Mouse (Mus musculus) intestine, embryonic 16.5 days (tissue): ENCODE results near the gene Immp2l. TPM values are rescaled to one million over a fixed set of nuclear protein-coding genes. Genes with fewer than 3 reads are reported as not detected.
A peak's percentile ranks its signal among the peaks of the same experiment; 100 is the strongest.

Experiments
- ATAC-seq: fragments of 200-750 bp; cut with Nextera tagmentation; 2 replicates; pipeline ENCODE4 v1.8.0; 2017; ENCODE audit warnings: moderate TSS enrichment, moderate library complexity
- H3K27ac ChIP-seq: fragments of 300-500 bp; sonication (generic); 2 replicates; pipeline ENCODE4 v1.5.1; 2014; ENCODE audit warnings: mild to moderate bottlenecking, low read length
- H3K27me3 ChIP-seq: fragments of 300-500 bp; sonication (generic); replicated peaks from 2 replicates; pipeline ENCODE4 v1.6.1; 2014; ENCODE audit warnings: low read length, control low read depth, mixed read lengths; ENCODE audit not compliant: control insufficient read depth, insufficient read depth
- H3K36me3 ChIP-seq: fragments of 300-500 bp; sonication (generic); 2 replicates; pipeline ENCODE4 v1.6.1; 2014; ENCODE audit warnings: low read length, control low read depth; ENCODE audit not compliant: control insufficient read depth, insufficient read depth
- H3K4me1 ChIP-seq: fragments of 300-500 bp; sonication (generic); 2 replicates; pipeline ENCODE4 v1.6.1; 2014; ENCODE audit warnings: low read length, control low read depth, mixed read lengths; ENCODE audit not compliant: control insufficient read depth, insufficient read depth
- H3K4me2 ChIP-seq: fragments of 300-500 bp; sonication (generic); 2 replicates; pipeline ENCODE4 v1.6.1; 2014; ENCODE audit warnings: low read depth, low read length, control low read depth
- H3K4me3 ChIP-seq: fragments of 300-500 bp; sonication (generic); 2 replicates; pipeline ENCODE4 v1.5.1; 2014; ENCODE audit warnings: mild to moderate bottlenecking, low read length
- H3K9ac ChIP-seq: fragments of 300-500 bp; sonication (generic); 2 replicates; pipeline ENCODE4 v1.6.1; 2014; ENCODE audit warnings: low read depth, low read length
- H3K9me3 ChIP-seq: fragments of 300-500 bp; sonication (generic); 2 replicates; pipeline ENCODE4 v1.6.1; 2016; ENCODE audit warnings: low read length, control low read depth; ENCODE audit not compliant: control insufficient read depth
- WGBS: fragments of 180-500 bp; shearing (Covaris S2); extraction: QIAGEN DNeasy Blood & Tissue Kit; methylation state at CpG from one replicate; pipeline ENCODE4 v1.1.7; 2014; 5-methylcytosine and 5-hydroxymethylcytosine counted together
- polyA plus RNA-seq: library from polyadenylated mRNA; unstranded; fragments of >200 nt; fragmentation: Nextera tagmentation; extraction: Ambion mirVana; gene quantifications from 2 replicates; pipeline ENCODE4 v1.2.1, GENCODE M21; 2015

Gene Immp2l
- polyA plus RNA-seq, 1 experiment from 2014 or later = 36.8 TPM

DNA sequence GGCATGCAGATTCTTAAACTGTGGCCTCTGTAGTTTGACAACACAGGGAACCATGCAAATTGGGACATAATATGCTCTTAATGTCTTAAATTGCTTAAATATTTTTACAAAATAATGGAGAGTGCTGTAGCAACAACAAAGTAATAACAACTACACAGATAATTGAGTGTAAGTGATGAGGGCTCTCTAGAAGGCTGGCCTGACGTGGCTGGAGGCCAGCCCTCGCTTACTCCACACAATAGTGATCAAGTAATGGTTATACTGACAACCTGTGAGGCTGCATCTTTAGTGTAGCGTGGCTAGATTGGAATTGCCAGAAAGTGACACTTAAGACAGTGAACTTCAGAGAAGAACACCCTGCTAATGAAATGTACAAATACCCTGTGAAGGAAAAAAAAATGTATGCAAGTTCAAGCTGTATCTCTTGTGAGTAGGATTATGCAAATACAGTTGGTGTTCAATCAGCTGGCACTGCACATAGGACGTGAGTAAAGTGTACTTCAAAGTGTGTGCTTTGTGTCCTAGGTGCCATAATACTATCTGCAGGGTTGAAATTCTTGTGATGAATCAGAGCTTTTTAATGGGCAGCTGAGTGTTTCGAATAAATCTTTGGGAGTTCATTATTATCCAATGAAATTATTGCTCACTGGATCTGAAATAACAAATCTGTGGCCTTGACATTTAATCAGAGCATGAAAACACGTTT, 445.4 kb downstream of the Immp2l start:
- Histone ChIP-seq H3K9me3 (no peaks in the 10 kb centered on the region), H3K27ac (no peak overlapping the region), H3K4me2 (no peak overlapping the region), H3K4me1 (no peaks in the 10 kb centered on the region), H3K36me3 (no peaks in the 10 kb centered on the region), H3K9ac (no peak overlapping the region), H3K27me3 (no peaks in the 10 kb centered on the region), H3K4me3 (no peak overlapping the region)
- no peak for ATAC-seq
- 69% methylated on average over 6 of the region's 6 CpGs for WGBS

DNA sequence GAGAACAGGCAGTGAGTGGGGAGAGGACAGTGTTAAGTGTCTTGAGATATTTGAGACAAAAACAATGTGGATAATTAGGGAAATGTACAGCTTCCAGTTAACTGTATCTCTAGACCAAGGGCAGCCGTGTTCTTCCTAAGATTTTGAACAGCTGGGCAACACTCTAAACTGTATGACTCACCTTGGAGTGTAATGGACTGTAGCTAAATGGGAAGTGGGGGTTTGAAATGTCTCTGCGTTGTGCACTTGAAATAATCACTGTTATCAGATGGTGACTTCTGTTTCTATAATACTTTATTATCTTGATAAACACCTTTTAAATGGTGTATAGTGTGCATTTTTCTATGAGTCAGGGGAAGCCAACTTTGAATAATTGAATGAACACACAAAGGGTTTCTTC, 457.6 kb downstream of the Immp2l start:
- H3K36me3 ChIP-seq = no peaks in the 10 kb centered on the region
- no peaks in the 10 kb centered on the region for H3K9me3 ChIP-seq
- H3K4me3 ChIP-seq = no peak overlapping the region
- 64% methylated on average over 2 of the region's 2 CpGs for WGBS
- no peaks in the 10 kb centered on the region for H3K4me1 ChIP-seq
- ATAC-seq = no peak
- H3K9ac ChIP-seq = no peak overlapping the region
- H3K4me2 ChIP-seq = no peak overlapping the region
- H3K27ac ChIP-seq = no peak overlapping the region
- H3K27me3 ChIP-seq = no peaks in the 10 kb centered on the region

GRCm38 (mm10) chr12:41483091-41483592, 459.3 kb downstream of the Immp2l start:
- Histone ChIP-seq H3K9ac (no peak overlapping the region), H3K27ac (no peak overlapping the region), H3K4me3 (peak overlapping the region; percentile 41), H3K4me2 (peak overlapping the region; percentile 59), H3K27me3 (no peaks in the 10 kb centered on the region), H3K9me3 (no peaks in the 10 kb centered on the region), H3K36me3 (no peaks in the 10 kb centered on the region), H3K4me1 (no peaks in the 10 kb centered on the region)
- no peak for ATAC-seq
- 79% methylated on average over 5 of the region's 5 CpGs for WGBS

GRCm38 (mm10) chr12:41483593-41484451, 459.9 kb downstream of the Immp2l start:
- Histone ChIP-seq H3K36me3 (no peaks in the 10 kb centered on the region), H3K9me3 (no peaks in the 10 kb centered on the region), H3K4me2 (peak overlapping the region; percentile 59), H3K27me3 (no peaks in the 10 kb centered on the region), H3K4me1 (no peaks in the 10 kb centered on the region), H3K4me3 (peak overlapping the region; percentile 41), H3K9ac (peak overlapping the region; percentile 40; the same call in 1 of the 2 replicates), H3K27ac (no peak overlapping the region)
- no peak for ATAC-seq
- 28% methylated on average over 23 of the region's 23 CpGs for WGBS

GRCm38 (mm10) chr12:41484689-41485511, 461.0 kb downstream of the Immp2l start:
- peak overlapping the region; percentile 40; the same call in 1 of the 2 replicates for H3K9ac ChIP-seq
- ATAC-seq = peak; percentile 44; the same call in 1 of the 2 replicates
- WGBS = 20% methylated on average over 16 of the region's 16 CpGs

GRCm38 (mm10) chr12:41485512-41486215, 461.8 kb downstream of the Immp2l start:
- Histone ChIP-seq H3K4me2 (peak overlapping the region; percentile 59), H3K4me1 (no peaks in the 10 kb centered on the region), H3K9me3 (no peaks in the 10 kb centered on the region), H3K36me3 (no peaks in the 10 kb centered on the region), H3K9ac (peak overlapping the region; percentile 39; the same call in 1 of the 2 replicates), H3K27me3 (no peaks in the 10 kb centered on the region), H3K4me3 (peak overlapping the region; percentile 41), H3K27ac (no peak overlapping the region)
- peak; percentile 71 for ATAC-seq
- 25% methylated on average over 12 of the region's 12 CpGs for WGBS

More at GRCm38 (mm10) chr12:41484689-41485511, 461.0 kb downstream of the Immp2l start:
- Histone ChIP-seq H3K27me3 (no peaks in the 10 kb centered on the region), H3K4me1 (no peaks in the 10 kb centered on the region), H3K27ac (no peak overlapping the region), H3K4me2 (peak overlapping the region; percentile 59), H3K36me3 (no peaks in the 10 kb centered on the region), H3K4me3 (peak overlapping the region; percentile 41), H3K9me3 (no peaks in the 10 kb centered on the region)

DNA sequence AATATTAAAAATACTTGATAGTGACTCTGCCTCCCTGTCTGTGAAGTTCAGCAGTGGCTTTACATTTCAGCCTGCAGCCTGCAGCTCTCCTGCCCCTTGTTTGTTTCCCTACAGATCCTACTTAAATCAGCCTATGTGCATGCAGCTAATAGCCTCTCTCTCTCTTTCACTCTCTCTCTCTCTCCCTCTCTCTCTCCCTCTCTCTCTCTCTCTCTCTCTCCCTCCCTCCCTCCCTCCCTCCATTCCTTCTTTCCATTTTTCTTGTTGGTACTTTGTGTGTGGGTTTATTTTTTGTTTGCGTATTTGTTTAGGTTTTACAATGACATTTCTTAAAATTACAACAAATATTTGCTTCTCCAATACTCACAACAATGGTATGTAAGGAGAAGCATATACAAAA, 462.4 kb downstream of the Immp2l start, which contains the start of gene Lrrn3:
Gene Lrrn3, minus strand, starts transcription at position 101 of the 400 bp plus-strand sequence.
- no peaks in the 10 kb centered on the region for H3K27me3 ChIP-seq
- no peak for ATAC-seq
- 96% methylated on average over 1 of the region's 1 CpGs for WGBS
- peak within 1 kb of the TSS; percentile 41 for H3K4me3 ChIP-seq
- H3K4me2 ChIP-seq = peak within 1 kb of the TSS; percentile 59
- no peak within 1 kb of the TSS for H3K27ac ChIP-seq
- H3K36me3 ChIP-seq = no peaks in the 10 kb centered on the region
- H3K9ac ChIP-seq = peak within 1 kb of the TSS; percentile 40; the same call in 1 of the 2 replicates
- H3K9me3 ChIP-seq = no peaks in the 10 kb centered on the region
- no peaks in the 10 kb centered on the region for H3K4me1 ChIP-seq

DNA sequence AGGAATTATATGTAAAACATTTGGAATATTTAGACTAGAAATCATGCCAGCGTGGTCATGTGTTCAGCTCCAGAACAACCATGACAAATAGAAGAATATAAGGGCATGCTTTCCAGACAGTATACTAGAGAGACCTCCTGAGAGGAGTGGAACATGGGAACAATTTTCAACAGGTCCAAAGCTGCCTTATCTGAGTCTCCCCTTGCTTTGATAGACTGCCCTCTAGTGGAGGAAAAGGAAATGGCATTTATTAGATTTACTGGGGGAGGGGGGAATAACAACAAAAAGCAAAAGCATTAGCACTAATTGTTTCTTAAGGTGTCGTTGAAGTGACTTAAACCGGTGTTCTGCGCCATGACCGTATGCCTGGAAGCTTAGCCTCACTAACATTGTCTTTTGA, 463.1 kb downstream of the Immp2l start:
- H3K4me3 ChIP-seq = no peak overlapping the region
- no peak overlapping the region for H3K9ac ChIP-seq
- H3K36me3 ChIP-seq = no peaks in the 10 kb centered on the region
- H3K27me3 ChIP-seq = no peaks in the 10 kb centered on the region
- no peaks in the 10 kb centered on the region for H3K4me1 ChIP-seq
- H3K27ac ChIP-seq = no peak overlapping the region
- H3K4me2 ChIP-seq = no peak overlapping the region
- 0 out of 2 replicates have a peak, but pooled peaks have one; percentile 52 for ATAC-seq
- no peaks in the 10 kb centered on the region for H3K9me3 ChIP-seq
- WGBS = 26% methylated on average over 5 of the region's 5 CpGs
